Mouse (Mus musculus): ENCODE measurements around the gene Spc25.

DNA sequence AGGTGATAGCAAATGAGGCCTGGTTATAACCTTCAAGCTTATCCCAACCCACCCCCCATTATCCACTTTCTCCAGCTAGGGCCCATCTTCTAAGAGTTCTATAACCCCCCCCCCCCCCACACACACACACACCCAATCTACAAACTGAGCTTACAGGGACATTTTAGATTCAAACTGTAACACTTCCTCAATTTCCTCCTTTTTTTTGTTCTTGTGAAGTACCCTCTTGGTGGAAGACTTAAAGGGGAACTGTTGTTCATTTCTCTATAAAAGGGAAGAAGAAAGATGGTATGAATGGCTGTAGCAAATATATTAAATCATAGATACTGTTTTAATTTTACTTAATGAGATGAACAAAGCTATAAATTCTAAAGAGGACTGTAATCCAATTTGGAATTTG lies 26.1 kb upstream of the Spc25 start:
- TF ChIP-seq CTCF (IDR thresholded peaks at IDR 0.05; ENCODE audit: control insufficient read depth, insufficient read depth, low read length) (no peak), POLR2A (IDR thresholded peaks at IDR 0.05; ENCODE audit: borderline replicate concordance, control insufficient read depth, low read depth, low read length) (no peak)
